Mouse (Mus musculus): ENCODE measurements around the gene Pde2a.

The Pde2a gene

GRCm38 (mm10) chr7:101421529-101421928, at the start of gene Pde2a:
Pde2a (plus strand) TSS chr7:101421691.
- DNase-seq, result peak; percentile 39

- no peak for DNase-seq
Measured at GRCm38 (mm10) chr7:101373082-101373481, 48.4 kb upstream of the Pde2a start.

GRCm38 (mm10) chr7:101374155-101374554, 47.3 kb upstream of the Pde2a start:
- DNase-seq, result no peak

GRCm38 (mm10) chr7:101376701-101377340, 44.7 kb upstream of the Pde2a start:
- no peak for DNase-seq

- peak; percentile 61 for DNase-seq
Measured at GRCm38 (mm10) chr7:101377741-101378262, 43.7 kb upstream of the Pde2a start.

- DNase-seq, result no peak
Measured at GRCm38 (mm10) chr7:101378285-101378684, 43.2 kb upstream of the Pde2a start.

GRCm38 (mm10) chr7:101378796-101379465, 42.6 kb upstream of the Pde2a start:
- no peak for DNase-seq

- no peak for DNase-seq
Measured at GRCm38 (mm10) chr7:101379732-101380131, 41.8 kb upstream of the Pde2a start.

- DNase-seq, result no peak
Measured at GRCm38 (mm10) chr7:101381512-101381911, 40.0 kb upstream of the Pde2a start.

- no peak for DNase-seq
Measured at GRCm38 (mm10) chr7:101382378-101382777, 39.1 kb upstream of the Pde2a start.

- no peak for DNase-seq
Measured at GRCm38 (mm10) chr7:101383756-101384155, 37.7 kb upstream of the Pde2a start.

- no peak for DNase-seq
Measured at GRCm38 (mm10) chr7:101384931-101385330, 36.6 kb upstream of the Pde2a start.

GRCm38 (mm10) chr7:101385331-101385733, 36.2 kb upstream of the Pde2a start:
- DNase-seq, result peak; percentile 43

- peak; percentile 42 for DNase-seq
Measured at GRCm38 (mm10) chr7:101385866-101386452, 35.5 kb upstream of the Pde2a start.

GRCm38 (mm10) chr7:101389256-101389655, 32.2 kb upstream of the Pde2a start:
- DNase-seq, result no peak

- no peak for DNase-seq
Measured at GRCm38 (mm10) chr7:101391909-101392479, 29.5 kb upstream of the Pde2a start.

GRCm38 (mm10) chr7:101393015-101393414, 28.5 kb upstream of the Pde2a start:
- no peak for DNase-seq

- DNase-seq, result peak; percentile 57
Measured at GRCm38 (mm10) chr7:101393694-101394504, 27.6 kb upstream of the Pde2a start.

- DNase-seq, result no peak
Measured at GRCm38 (mm10) chr7:101394569-101394968, 26.9 kb upstream of the Pde2a start.

- no peak for DNase-seq
Measured at GRCm38 (mm10) chr7:101395471-101395870, 26.0 kb upstream of the Pde2a start.

- no peak for DNase-seq
Measured at GRCm38 (mm10) chr7:101397175-101397574, 24.3 kb upstream of the Pde2a start.

- no peak for DNase-seq
Measured at GRCm38 (mm10) chr7:101401510-101401909, 20.0 kb upstream of the Pde2a start.

- DNase-seq, result no peak
Measured at GRCm38 (mm10) chr7:101403831-101404230, 17.7 kb upstream of the Pde2a start.
